Mouse (Mus musculus) gastrocnemius, postnatal 4 days (tissue): ENCODE results near the gene Slc39a11. TPM values are rescaled to one million over a fixed set of nuclear protein-coding genes. Genes with fewer than 3 reads are reported as not detected.
"Not testable (repeated sequence)": the region's sequence is repeated elsewhere in the genome, so short reads cannot be mapped to it uniquely, and the experiment has no call there.

ENCODE experiments used
- DNase-seq, 2 experiments: peaks; one replicate each; pipeline ENCODE4 v3.0.0; 2021 to 2022; ENCODE audit warnings: low spot score in 2 of 2, mixed read lengths in 2 of 2
- total RNA-seq, 2 experiments: library from RNA; stranded (reverse); gene quantifications; 2 replicates each; pipeline ENCODE4 v1.2.3; 2021

The Slc39a11 gene
- total RNA-seq, 2 experiments from 2014 or later: 8.2 to 8.9 TPM

DNA sequence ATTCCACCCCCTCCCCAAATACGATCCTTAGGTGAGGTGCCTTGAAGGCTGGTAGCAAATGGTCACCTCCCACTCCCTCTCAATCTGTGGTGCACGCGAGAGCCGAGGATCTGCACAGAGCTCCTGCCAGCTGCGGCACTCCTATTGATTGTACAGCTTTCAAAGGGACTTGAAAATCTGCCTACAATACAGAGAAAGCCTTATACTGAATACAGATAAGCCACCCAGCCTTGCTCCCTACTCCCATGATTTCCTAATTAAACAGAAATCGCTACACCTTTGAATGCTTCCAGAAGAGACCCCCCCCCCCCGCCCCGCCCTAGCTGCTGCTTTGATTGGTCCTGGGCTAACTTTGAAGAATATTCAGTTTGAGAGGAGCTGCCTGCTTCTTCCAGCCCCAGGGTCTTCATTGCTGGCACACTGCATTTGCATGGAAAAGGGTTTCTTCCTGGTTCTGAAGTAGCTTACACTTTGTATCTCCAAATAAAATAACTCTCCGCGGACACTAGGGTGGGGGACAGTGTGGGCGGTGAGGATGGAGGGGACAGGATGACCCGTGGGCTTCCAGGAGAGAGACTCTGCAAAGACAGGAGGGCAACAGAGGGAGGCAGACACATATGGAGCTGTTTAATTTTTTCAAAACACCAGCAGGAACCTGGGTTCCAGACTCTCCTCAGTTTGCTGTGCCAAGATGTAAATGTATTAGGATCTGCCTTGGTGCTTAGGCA lies 48.1 kb downstream of the Slc39a11 start:
- no peak for DNase-seq

- DNase-seq: no peak
These were observed 49.2 kb downstream of the Slc39a11 start for GRCm38 (mm10) chr11:113600526-113601245.

DNA sequence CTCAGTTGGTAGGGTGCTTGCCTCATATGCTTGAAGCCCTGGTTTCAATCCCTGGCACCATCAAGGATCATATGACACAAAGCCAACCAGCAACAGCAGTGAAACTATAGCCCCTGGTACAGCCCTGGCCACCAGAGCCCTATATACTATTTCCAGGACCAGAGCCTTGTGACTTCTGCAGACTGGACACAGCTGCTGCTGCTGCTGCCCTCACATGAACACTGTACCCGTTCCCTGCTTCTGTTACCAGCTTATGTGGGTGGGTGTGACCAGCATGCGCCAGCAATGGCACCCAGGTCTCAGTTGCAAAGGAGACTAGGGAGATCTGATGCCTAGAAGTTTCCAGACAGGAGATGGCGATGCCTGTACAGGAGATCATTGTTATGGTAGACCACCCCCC lies 52.2 kb downstream of the Slc39a11 start:
- no peak for DNase-seq

GRCm38 (mm10) chr11:113595144-113595543 lies 54.7 kb downstream of the Slc39a11 start:
- no peak for DNase-seq

- no peak for DNase-seq
These were observed 60.9 kb downstream of the Slc39a11 start for GRCm38 (mm10) chr11:113588936-113589335.

GRCm38 (mm10) chr11:113586423-113586822 lies 63.5 kb downstream of the Slc39a11 start:
- DNase-seq: no peak

GRCm38 (mm10) chr11:113583879-113584661 lies 65.8 kb downstream of the Slc39a11 start:
- DNase-seq: no peak

GRCm38 (mm10) chr11:113577221-113577620 lies 72.7 kb downstream of the Slc39a11 start:
- DNase-seq: no peak

GRCm38 (mm10) chr11:113572641-113573040 lies 77.2 kb downstream of the Slc39a11 start:
- no peak for DNase-seq

- DNase-seq: no peak
These were observed 78.3 kb downstream of the Slc39a11 start for GRCm38 (mm10) chr11:113571616-113572015.

DNA sequence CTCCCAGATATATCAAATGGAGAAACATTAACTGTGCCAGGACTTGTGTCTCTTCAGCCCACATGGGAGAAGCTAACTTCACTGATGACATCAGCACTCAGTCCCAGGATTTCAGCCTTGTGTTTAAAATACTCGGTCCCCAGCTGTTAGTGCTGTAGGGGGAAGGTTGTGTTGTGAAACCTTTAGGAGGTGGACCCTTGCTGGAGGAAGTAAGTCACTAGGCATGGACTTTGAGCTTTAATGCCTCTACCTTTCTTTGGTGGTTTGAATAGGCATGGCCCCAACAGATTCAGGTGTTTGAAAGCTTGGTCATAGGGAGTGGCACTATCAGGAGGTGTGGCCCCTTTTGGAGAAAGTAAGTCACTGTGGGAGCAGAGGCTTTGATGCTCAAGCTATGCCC lies 80.9 kb downstream of the Slc39a11 start:
- no peak for DNase-seq

GRCm38 (mm10) chr11:113567926-113568325 lies 82.0 kb downstream of the Slc39a11 start:
- DNase-seq: not testable (repeated sequence)

- peak; percentile 58 to 79 for DNase-seq
These were observed 84.6 kb downstream of the Slc39a11 start for GRCm38 (mm10) chr11:113565006-113565995.

DNA sequence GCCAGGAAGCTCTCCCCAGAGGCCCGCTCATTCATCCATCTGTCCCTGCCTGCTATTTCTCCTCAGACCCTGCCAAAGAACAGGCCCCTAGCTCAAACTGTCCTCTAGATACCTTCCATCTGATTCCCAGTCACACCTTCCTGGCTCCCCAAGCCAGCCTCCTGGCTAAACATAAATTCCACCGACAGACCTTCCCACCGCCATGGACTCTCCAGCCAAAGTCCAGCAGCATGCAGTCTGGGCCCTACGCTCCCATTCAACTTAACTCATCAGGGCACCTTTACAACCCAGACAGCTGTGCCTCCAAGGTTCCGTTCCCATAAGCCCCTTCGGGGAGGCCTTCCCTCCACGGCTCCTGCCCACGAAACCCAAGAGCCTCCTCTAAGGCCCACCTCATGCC lies 87.6 kb downstream of the Slc39a11 start:
- no peak for DNase-seq

- no peak for DNase-seq
These were observed 89.7 kb downstream of the Slc39a11 start for GRCm38 (mm10) chr11:113560150-113560549.

- DNase-seq: no peak
These were observed 91.4 kb downstream of the Slc39a11 start for GRCm38 (mm10) chr11:113558505-113558904.

DNA sequence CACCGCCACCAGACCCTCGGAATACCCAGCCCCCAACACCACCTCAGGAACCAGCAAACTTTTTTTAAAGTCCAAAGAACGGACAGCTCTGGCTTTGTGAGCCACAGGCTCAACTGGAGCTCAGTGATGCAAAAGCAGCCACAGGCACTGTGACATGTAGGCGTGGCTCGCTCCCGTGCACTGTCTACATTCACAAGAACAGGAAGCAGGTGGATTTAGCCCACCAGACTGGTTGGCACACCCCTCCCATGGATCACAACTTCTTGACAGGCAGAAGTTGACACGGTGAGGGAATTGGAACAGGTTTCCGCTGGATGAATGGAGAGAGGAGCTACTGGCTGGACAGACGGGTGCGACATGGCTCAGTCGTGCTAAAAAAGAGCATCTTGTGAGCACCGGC lies 93.7 kb downstream of the Slc39a11 start:
- DNase-seq: no peak

GRCm38 (mm10) chr11:113554701-113555360 lies 95.0 kb downstream of the Slc39a11 start:
- DNase-seq: no peak

DNA sequence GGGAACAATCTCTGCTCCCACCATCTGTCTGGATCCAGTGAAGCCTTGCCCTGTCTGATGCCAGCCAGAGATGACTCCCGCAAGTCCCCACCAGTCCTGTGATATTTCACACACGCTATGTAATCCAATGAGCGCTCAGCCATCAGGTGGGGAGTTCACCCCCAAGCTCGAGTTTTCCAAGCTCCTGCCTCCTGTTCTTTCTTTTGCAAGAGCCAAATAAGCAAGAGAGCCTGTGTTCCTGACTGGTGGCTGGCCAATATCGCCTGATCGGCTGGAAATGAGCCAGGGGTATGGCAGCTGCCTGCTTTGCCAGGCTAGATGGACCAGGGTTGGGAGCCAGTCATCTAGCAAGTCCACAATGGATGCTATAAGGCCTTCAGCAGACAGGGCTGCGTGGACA lies 95.7 kb downstream of the Slc39a11 start:
- DNase-seq: no peak

DNA sequence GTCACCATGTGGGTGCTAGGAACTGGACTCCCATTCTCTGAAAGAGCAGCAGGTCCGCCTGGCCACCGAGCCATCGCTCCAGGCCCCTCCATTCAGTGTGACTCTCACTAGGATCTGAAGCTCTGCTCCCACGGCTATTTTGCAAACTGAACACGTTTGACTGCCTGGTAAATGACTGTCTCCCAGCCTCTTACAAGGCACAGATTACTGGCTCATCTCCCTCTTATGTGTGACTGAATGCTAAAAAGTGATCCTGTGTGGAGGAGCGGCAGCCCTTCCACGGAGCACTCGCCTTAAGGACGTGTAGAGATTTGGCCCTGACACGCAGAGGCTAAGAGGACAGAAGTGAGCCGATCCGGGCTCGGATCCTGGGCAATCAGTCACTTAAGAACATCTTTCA lies 96.3 kb downstream of the Slc39a11 start:
- no peak for DNase-seq
